Mouse (Mus musculus) left cerebral cortex, postnatal 36 days (tissue): ENCODE measurements at regions not wholly inside any gene's neighbourhood (a gene's known extent, or its start where the extent isn't known, plus 50 kb on each side); places are given as distances from the start of the nearest gene placed in this dataset.

Source experiments
- DNase-seq, 2 experiments: peaks; one replicate each; pipeline ENCODE4 v3.0.0; 2021 to 2022; ENCODE audit warnings: low spot score in 2 of 2, mixed read lengths in 1 of 2
- intact Hi-C: fragments of 180-260 bp; cut with DNase I; formaldehyde crosslinking; loops from one replicate; pipeline ENCODE4 v1.15.1; 2025

DNA sequence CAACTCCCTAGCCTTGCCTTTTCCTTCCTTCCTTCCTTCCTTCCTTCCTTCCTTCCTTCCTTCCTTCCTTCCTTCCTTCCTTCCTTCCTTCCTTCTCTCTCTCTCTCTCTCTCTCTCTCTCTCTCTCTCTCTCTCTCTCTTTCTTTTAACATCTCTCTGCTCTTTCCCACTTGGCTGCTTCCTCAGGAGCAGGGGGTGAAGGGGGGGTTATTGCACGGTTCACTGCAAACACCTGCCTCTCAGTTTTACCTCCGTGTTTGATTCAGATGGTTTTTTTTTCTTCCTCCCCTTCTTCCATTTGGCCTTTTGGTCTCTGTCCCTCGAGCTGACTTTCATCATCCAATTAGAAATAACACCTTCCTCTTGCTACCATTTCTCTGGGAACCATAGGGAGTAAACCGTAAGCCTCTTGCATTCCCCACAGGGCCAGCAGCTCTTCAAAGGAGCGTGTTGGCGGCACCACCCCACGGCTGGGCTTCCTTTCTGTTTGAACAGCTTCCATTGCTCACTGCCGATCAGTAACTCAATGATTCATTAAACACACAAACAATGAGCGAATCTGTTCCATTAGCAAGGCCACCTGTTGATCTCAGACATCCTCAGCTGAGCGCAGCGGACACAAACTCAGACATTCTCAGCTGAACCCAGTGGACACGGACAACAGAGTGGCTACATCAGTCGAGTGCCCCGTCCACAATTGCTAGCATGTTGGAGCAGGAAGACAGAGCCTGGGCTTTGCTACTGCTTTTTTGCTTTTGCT lies 318.4 kb upstream of the Gm15217 start:
- intact Hi-C loops = no loop called here
- peak; percentile 3 to 9 for DNase-seq

- DNase-seq = no peak
These were observed 312.0 kb upstream of the Gm15217 start for GRCm38 (mm10) chr14:46067102-46067801.

GRCm38 (mm10) chr14:46071244-46071643 lies 308.0 kb upstream of the Gm15217 start:
- no peak for DNase-seq
- intact Hi-C loops = loop anchor here (10.0 kb wide), 1 partner anchor 494 kb away; no protein-coding TSS in a partner anchor

More at GRCm38 (mm10) chr14:46067102-46067801, 312.0 kb upstream of the Gm15217 start:
- intact Hi-C loops = no loop called here

- intact Hi-C loops = loop anchor here (10.0 kb wide), 1 partner anchor 488 kb away; no protein-coding TSS in a partner anchor
- no peak for DNase-seq
These were observed 302.5 kb upstream of the Gm15217 start for GRCm38 (mm10) chr14:46076738-46077137.

- DNase-seq = no peak
- intact Hi-C loops = loop anchor here (10.0 kb wide), 1 partner anchor 487 kb away; no protein-coding TSS in a partner anchor
These were observed 301.6 kb upstream of the Gm15217 start for GRCm38 (mm10) chr14:46077406-46078131.

GRCm38 (mm10) chr14:46082646-46083045 lies 296.6 kb upstream of the Gm15217 start:
- no peak for DNase-seq
- intact Hi-C loops = no loop called here

DNA sequence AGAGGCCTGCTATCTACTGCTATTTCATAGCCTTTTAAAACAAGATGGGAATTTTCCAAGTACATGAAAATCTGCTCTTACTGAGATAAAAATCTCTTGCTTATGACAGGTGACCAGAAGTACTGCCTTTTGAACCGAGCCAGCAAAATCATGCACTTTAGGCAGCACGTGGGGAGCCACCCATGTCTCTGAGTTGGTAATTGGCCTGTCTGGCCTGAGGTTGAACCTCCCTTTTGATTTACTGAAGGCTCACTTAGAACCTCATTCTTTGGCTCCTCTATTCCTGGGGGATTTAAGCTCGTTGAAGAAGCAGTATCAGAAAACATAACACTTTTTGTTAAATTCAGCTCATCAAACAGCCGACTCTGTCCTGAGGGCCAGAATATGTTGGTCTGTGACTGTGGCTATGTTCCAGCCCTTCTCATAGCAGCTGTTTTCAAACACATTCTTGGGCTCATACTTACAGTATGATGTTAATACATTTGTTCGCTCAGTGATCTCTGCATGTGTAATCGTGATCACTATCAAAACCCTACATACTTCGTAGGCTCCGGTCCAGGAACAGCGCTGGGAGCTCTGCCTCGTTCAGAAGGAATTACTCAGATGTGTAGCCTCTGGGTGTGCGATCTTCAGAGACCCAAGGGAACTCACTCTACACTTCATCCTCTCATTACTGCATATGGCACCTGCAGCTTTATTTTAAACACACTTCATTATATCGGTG lies 290.1 kb upstream of the Gm15217 start:
- intact Hi-C loops = no loop called here
- DNase-seq = no peak

DNA sequence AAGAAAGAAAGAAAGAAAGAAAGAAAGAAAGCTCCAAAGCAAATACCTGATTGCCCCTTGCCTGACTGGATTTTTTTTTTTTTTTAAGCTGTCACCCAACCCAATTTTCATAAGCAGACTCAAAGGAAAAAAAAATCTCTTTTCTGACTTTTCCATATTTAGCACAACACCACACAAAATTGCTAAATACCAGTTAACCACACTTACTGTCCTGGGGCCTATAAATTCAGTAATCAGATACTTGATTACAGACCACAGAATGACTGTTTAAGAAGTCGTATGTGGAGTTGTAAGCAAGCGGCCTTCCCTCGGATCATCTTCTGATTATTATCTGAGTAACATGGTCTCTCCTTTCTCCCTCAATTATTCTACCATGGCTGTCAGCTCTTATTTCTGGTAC lies 263.3 kb upstream of the Gm15217 start:
- intact Hi-C loops = no loop called here
- no peak for DNase-seq

- intact Hi-C loops = no loop called here
- DNase-seq = no peak
These were observed 252.7 kb upstream of the Gm15217 start for GRCm38 (mm10) chr14:46126541-46126940.

GRCm38 (mm10) chr14:46129762-46130161 lies 249.5 kb upstream of the Gm15217 start:
- DNase-seq = no peak

DNA sequence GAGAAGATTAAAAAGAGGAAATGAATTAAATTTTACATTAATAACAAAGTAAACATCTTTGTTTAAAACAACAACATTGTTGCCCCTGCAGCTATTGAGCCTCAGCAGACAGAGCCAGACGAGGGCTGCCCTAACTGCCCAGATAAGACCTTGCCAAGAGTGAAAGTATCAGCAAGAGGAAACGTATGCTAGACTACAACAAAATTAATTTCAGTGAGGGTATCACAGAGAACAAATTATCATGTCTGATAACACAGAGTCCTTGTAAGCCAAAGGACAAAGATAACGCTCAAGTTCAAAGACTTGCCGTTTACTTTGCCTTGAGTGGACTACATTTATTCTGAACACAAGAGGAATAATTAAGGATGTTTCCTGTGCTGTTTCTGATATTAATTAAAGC lies 235.0 kb upstream of the Gm15217 start:
- intact Hi-C loops = no loop called here
- no peak for DNase-seq

More at GRCm38 (mm10) chr14:46129762-46130161, 249.5 kb upstream of the Gm15217 start:
- intact Hi-C loops = no loop called here

DNA sequence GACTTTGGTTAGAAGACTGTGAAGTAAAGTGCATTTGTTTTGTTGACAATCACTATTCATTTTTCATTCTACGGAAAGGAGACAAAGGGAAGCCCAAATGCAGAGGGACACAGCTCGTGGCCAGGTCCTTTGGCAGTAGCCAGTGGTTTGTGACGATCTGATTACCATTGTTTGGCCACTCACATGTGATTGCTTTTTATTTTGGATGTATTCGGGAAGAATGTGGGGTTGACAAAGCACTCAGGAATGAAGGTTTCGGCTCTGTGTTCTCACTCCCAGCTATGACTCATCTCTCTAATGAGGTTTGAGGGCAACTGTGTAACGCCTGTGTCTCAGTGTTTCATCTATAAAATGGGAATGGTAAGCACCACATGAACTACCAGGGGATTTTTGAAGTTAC lies 234.5 kb upstream of the Gm15217 start:
- intact Hi-C loops = no loop called here
- DNase-seq = no peak

GRCm38 (mm10) chr14:46145584-46145983 lies 233.6 kb upstream of the Gm15217 start:
- DNase-seq = no peak

DNA sequence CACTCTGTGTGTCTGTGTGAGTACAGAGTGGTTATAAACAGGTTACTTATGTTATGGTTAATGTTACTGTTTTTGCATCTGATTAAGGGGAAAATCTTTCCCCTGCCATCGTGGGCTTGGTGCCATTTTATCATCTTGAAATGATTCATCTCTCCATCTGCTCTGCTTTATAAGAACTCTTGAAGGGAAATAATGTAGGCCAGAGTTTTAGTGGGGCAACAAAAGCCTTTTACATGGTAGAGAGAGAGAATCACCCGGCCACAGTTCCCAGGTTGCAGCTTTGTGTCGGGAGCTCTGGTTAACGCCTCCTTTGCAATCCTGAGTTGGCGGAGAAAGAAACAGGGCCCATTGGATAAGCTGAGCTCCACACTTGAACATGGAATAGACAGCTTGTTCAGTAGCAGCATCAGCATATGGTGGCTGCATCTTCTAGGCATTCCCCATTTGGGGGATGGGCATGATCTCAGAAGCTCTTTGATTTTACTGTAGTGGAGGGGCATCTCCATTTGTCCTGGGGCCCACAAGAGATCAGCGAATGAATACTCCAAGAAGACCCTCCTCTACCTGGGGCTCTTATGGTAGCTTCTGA lies 230.0 kb upstream of the Gm15217 start:
- intact Hi-C loops = no loop called here
- peak; percentile 14 to 17 for DNase-seq

More at GRCm38 (mm10) chr14:46145584-46145983, 233.6 kb upstream of the Gm15217 start:
- intact Hi-C loops = no loop called here

- DNase-seq = no peak
- intact Hi-C loops = no loop called here
These were observed 220.5 kb upstream of the Gm15217 start for GRCm38 (mm10) chr14:46158741-46159140.

DNA sequence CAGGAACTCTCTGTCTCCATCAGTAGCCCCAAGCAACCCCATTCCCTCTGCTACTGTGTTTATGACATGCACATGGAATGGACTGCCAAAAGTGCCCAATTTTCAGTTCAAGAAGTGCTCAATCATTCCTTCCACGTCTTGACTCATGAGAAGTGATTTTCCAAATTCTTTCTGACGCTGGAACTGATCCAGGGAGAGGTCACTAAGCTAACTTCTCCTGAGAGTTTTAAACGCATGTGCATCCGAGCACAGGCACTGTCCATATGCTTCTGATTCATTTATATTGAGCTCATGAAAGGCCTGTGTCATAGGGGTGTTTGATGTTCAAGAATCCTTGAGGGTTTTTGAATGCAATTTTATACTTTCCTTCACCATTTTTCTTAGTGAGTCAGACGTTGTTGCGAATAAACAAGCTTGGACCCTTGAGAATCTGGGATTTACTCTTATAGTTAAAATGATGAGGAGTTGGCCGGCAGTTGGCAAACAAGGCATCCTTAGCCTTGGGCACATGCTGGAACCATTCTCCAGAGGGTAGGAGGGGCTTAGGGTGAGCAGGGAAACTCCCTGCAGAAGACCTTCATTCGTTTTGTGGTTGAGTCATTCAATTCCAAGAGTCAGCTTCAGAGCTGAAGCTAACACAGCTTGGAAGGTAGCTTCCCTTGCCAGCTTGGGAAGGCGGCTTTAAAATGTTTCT lies 206.9 kb upstream of the Gm15217 start:
- no peak for DNase-seq

DNA sequence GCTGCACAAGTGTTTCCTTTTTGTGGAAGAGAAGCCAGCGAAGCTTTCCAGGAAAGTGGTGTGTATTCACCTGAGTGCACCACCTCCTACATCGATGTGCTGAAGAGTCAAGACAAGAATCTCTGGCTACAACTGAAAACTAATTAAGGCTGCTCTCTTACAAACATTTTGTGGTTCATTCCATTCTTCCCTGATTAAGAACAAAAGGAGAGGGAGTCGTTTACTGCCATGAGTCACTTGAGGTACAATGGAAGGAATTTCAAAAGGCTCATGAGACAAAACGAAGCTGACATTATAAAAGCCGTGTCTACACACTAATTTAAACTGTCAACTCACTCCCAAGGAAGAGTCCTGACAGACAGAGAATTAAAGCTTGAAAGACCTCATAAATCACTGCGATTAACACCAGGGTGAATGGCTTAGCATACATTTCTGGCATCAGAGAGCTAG lies 206.3 kb upstream of the Gm15217 start:
- intact Hi-C loops = no loop called here
- no peak for DNase-seq

More for the DNA sequence above, 206.9 kb upstream of the Gm15217 start:
- intact Hi-C loops = no loop called here

- intact Hi-C loops = no loop called here
- no peak for DNase-seq
These were observed 204.8 kb upstream of the Gm15217 start for GRCm38 (mm10) chr14:46174386-46174785.
